Mouse (Mus musculus) urinary bladder, postnatal 36 days (tissue): ENCODE results near the gene Rpl7l1.

ENCODE experiments used
- DNase-seq, 2 experiments: peaks; one replicate each; pipeline ENCODE4 v3.0.0; 2022; ENCODE audit warnings: low spot score in 2 of 2, mixed read lengths in 1 of 2

Rpl7l1 gene

GRCm38 (mm10) chr17:46736160-46736559, 46.3 kb downstream of the Rpl7l1 start:
- DNase-seq = no peak

GRCm38 (mm10) chr17:46735287-46735686, 47.2 kb downstream of the Rpl7l1 start:
- DNase-seq = no peak

GRCm38 (mm10) chr17:46734055-46734454, 48.4 kb downstream of the Rpl7l1 start:
- DNase-seq = no peak

- peak; percentile 32 to 37 for DNase-seq
These were observed 53.6 kb downstream of the Rpl7l1 start, which contains the start of gene Gnmt for GRCm38 (mm10) chr17:46728904-46729318. TSS of gene Gnmt (minus strand) at chr17:46729168.

GRCm38 (mm10) chr17:46728496-46728895, 54.0 kb downstream of the Rpl7l1 start:
- no peak for DNase-seq

GRCm38 (mm10) chr17:46728021-46728420, 54.5 kb downstream of the Rpl7l1 start:
- DNase-seq = no peak

GRCm38 (mm10) chr17:46727271-46727670, 55.2 kb downstream of the Rpl7l1 start:
- no peak for DNase-seq

- DNase-seq = no peak
These were observed 56.5 kb downstream of the Rpl7l1 start for GRCm38 (mm10) chr17:46725731-46726645.

GRCm38 (mm10) chr17:46725273-46725672, 57.2 kb downstream of the Rpl7l1 start:
- DNase-seq = no peak

GRCm38 (mm10) chr17:46724477-46725084, 57.9 kb downstream of the Rpl7l1 start:
- DNase-seq = no peak
